Mouse (Mus musculus) kidney, adult 8-10 months (tissue): ENCODE data around the gene Ppp4c.
A peak's percentile ranks its signal among the peaks of the same experiment; 100 is the strongest.

ENCODE experiments used
- DNase-seq, 2 experiments: peaks; one replicate each; pipeline ENCODE4 v3.0.0; 2022

Ppp4c gene

DNA sequence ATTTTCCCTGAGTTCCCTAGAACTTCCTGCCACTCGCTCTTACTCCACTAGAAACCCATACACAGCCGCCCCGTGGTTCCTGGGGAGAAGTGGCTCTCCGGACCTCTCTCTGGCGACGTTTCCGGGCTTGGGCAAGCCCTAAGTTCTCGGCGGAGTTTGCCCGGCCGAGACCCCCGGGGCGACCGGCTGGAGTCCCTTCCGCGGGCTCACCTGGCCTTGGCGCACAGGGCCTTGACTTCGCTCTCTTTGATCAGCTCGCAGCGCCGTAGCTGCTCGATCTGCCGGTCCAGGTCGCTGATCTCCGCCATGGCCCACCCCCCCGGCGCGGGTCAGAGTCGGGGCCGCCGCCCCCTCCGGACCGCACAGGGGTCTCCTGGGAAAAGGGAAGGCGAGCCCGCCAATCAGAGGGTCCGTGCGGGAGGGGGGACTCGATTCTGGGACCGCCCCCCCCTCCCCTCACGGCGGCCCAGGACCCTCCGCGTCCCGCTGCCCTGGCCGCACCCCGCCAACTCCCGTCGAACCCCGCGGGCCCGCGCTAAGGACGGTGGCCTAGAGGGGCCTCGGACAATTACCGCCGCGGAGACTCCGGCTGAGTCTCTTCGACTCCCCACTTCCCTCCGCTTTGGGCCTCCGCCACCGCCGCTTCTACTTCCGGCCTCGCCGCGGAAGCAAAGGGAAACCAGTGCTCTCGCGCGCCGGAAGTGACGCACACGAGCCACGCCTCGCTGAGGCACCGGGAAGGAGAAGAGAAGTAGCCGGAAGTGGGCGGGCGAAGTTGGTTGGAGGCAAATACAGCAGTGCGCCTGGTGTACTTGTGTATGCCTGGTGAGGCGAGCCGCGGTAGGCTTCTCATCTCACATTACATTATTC lies at the start of gene Ppp4c:
TSS of gene Ppp4c (minus strand) at position 646 of the 870 bp plus-strand sequence.
- peak; percentile 96 for DNase-seq

DNA sequence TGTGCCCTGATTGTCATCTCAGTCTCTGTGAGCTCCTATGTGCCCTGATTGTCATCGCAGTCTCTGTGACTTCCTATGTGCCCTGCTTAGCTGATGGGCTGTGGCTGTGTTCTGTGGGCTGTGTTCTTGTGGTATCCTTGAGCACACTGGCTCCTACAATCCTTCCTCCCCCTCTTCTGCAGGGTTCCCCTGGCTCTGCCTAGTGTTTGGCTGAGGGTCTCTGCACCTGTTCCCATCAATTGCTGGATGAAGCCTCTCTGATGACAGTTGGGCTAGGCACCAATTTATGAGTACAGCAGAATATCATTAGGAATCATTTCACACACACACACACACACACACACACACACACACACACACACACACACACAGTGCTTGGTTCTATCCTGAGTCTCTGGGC lies 41.0 kb upstream of the Ppp4c start:
- DNase-seq = no peak

DNA sequence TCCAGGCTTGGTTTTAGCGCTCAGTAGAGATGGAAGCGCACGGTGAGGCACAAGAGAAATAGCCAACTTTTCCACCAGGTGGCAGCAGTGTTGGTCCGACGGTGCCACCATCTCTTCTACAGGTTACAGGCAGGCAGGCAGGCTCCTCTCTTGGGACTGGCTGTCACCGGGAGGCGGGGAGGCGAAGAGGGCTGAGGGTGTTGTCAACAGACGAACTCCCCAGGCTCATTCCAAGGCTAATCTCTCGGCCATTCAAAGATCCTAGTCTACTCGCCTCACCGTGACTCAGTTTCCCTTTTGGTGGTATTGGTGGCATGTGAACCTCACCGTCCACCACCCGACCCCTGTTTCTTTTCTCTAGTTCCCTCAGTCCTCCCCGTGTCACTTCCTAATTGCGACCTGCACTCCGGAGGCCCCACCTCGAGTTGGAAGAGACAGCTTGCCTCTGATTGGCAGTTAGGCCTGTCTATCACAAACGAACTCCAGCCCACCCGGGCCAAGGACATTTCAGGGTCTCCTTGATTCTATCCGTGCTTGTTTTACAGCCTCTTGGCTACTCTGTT lies 39.8 kb upstream of the Ppp4c start:
- DNase-seq = peak; percentile 81 to 86

DNA sequence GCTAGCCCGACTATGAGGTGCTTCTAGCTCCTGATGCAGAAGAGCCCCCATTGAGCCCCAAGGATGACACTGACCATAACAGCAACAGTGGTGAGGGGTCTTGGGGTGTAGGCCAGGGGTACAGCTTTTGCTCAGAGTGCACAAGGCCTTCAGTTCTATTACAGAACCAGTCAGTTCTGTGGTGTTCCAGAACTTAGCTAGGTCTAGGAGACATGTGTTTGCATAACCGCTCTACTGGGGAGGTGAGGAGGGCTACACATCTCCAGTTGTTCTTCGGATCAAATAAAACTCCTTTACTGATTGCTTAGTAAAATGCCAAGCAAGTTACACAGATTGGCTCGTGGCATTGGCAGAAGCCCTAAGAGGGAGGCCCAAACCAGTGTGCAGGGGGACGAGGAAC lies 39.2 kb upstream of the Ppp4c start, which contains the start of gene 4930451I11Rik:
TSS of gene 4930451I11Rik (minus strand) at position 101 of the 400 bp plus-strand sequence.
- no peak for DNase-seq

DNA sequence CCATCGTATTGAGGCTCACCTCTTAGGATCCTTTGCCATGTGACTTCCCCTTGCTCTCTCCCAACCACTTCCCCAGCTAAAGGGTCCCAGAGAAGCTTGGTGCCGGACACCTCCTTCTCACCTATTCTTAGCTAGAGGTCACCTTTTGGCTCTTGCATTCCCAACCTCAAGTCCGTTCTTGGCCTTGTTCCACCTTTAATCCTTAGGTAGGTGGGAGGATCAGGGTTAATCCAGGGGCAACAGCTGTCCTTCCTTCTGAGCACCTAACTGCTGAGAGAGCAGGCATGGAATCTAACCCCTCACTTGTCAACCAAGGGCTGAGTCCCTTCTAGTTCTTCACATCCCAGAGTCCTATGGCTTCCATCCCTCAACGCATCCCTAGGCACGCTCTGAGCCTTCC lies 33.7 kb upstream of the Ppp4c start:
- DNase-seq = no peak

DNA sequence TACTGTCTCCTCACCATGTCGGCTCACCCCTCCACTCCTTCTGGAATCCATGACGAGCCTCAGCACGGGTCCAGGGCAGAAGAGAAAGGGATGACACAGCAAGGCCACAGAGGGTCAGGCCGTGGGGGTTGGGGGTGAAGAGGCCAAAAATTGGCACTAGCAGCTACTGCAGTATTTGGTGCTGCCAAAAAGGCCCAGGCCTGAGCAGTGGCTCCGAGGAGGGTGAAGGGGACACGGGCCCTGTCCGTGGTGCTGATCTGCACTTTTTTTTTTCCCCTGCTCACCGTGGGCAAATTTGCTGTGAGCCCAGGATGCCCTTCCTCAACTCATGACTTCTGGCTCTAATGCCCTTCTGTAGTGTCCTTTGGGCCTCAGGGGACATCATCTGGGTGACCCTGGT lies 33.1 kb upstream of the Ppp4c start:
- DNase-seq = no peak

DNA sequence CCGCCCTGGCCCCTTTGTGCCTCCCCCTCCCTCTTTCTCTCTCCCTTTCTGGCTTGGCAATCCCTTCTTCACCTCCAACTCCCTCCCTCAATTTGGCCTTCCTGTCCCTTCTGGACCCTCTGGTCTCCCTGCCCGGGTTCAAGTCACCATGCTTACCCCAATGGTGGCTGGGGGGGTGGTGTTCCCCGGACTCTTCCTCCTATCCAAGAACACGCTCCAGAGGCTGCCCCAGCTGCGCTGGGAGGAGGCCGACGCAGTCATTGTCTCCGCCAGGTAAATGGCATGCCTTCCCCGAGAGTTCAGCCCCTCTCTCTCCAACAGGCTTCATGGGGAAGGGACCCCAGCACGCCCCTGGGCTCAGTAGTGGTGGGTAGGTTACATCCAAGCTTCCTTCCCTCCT lies 31.6 kb upstream of the Ppp4c start:
- no peak for DNase-seq

DNA sequence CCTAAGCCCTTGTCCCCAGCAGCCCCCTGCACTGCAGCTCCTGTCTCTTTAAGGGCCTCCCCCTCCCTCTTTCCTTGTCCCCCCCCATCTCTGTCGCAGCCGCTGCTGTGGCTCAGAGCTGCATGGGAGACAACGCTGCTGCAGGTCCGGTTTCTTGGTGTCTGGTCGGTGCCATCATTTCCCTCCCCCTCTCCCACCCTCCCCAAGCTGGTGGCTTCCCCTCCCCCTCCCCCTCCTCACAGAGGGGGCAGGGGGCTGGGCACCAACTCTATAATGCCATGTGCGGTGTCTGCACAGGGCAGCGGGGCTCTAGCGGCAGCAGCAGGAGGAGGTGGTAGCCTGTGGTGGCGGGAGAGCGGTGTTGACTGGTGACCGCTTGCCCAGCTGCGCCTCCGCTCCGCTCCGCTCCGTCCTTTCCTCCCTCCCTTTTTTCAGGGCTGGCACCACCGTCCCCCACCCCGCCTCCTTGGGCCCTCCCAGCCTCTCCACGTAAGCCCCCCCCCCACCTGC lies 31.0 kb upstream of the Ppp4c start:
- no peak for DNase-seq

DNA sequence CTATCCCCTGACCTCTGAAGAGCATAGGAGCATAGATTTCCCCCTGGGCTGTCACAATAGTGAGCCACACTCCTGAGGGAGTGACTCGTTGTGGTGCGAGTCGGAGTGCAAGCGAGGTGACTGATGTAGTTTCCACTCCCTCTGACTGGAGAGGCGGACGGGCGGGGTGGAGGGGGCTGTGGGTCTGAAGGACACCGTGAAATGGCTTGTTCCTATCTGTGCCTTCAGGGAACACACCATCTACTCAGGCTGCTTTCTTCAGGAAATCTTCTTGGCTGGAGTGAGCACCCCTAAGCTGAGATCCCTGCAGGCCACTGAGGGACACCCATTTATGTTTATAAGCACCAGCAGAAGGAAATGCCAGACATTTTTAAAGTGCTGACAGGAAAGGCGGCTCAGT lies 30.4 kb upstream of the Ppp4c start:
- DNase-seq = no peak

DNA sequence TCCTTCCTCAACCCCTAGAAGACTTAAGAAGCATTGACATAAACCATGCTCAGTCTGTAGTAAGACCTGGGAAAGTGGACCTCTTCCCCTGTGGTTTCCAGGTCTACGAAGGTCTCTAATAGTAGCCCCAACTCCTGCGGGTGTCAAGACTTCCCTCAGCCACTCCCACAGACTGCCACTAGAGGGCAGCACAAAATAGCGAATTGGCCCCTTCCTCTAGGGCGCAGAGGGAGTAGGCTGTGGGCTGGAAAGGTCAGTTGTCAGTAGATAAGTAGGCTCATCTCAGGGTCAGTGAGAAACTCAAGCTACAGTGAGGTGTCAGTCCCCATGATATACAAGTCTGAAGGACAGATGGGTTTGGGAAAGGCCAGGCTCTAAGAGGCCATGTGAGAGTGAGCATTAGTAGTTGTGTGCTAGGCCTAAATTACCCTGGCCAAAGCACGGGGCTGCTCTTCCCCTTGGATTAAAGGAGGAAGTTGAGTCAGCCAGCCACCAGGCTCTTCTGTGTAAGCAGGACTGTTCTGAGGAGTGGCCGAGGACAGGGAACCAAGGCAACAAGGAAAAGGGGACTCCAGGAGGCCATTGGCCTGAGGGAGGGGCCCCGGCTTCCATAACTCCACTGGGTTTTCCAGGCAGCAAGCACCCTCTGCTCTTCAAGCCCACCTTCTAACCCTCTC lies 29.7 kb upstream of the Ppp4c start:
- peak; percentile 61 to 85 for DNase-seq

DNA sequence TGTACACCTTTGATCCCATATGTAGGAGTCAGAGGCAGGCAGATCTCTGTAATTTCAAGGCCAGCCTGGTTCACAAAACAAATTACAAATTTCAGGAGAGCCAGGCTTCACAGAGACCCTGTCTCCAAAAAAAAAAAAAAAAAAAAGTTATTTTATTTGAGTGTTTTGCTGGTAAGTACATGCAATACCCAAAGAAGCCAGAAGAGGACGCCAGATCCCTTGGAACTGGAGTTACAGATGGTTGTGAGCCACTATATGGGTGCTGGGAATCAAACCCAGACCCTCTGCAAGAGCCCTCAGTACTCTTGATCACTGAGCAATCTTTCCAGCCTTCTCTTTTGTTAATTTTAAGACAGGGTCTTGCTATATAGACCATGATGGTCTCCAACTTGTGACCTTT lies 26.5 kb upstream of the Ppp4c start:
- no peak for DNase-seq

DNA sequence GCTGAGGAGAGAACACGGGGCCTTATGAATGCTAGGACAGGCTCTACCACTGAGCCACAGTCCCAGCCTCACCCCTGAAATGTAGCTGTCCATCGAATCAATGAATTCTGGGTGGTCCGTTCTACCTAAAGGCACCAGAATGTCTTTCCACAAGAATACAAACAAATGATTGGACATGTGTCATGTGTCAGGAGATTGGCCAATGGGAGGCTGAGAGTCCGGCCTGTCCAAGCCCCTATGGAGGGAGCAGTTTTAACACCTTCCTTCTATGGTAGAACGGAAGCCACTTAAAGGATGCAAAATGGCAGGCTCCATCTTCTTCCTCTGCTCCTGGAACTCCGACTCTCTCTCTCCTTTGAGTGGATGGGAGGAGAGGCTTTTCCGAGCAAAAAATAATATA lies 25.3 kb upstream of the Ppp4c start:
- no peak for DNase-seq

DNA sequence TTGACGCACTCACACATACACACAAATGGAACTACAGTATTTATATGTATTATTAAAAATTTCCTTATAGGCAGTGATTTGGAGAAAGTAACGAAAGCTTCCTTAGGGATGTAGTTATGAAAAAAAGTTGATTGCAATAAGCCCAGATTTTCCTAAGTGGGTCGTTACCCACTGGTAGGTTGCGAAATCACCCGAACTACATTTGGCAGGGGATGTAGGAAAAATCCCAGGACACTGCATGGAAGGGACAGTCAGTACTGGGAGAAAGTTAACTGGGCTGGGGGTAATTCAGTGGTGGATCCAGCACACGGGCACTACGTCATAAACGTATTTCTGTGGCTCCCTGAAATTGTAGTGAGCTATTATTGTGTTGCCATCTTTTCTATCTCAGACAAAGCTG lies 24.2 kb upstream of the Ppp4c start:
- no peak for DNase-seq

DNA sequence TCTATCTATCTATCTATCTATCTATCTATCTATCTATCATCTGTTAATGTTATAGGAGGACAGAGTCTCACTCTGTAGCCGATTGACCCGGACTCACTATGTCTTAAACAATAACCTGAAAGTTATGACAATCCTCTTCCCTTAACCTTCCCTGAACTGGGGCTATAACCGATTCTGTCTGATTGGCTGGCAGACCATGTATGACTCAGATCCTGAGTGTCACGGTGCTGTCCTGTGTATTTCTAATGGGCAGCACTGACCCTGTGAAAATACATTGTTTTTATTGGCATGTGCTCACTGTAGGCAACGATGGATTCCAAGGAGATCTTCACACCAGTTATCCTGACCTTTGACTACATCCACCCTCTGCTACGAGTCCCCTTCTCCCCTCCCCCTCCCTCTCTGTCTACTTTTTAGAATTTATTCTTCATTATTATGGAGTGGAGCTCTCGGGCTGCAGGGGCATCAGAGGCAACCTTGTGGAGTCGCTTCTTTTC lies 23.5 kb upstream of the Ppp4c start:
- DNase-seq = no peak

DNA sequence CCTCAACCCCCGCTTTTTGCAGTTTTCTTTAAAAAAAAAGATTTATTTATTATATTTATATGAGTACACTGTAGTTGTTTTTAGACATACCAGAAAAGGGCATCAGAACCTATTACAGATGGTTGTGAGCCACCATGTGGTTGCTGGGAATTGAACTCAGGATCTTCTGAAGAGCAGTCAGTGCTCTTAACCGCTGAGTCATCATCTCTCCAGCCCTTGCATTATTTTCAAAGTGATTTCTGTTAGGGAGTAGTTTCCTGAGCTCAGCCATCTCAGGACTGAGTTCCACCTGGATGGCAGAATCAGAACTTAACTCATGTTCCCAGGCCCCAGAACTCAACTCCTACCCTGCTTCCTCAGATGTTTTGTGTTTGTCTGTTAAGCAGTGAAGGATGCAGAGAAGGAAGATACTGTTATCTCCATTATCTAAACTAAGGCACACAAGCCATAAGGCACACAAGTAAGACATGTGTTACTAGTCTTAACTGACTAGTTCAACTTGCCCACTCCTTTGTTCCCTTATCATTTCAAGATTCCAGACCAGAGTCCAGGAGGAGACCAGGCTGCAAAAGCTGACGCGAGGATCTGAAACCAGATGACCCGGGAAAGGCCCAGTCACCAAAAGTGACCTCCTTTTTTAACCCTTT lies 17.6 kb upstream of the Ppp4c start:
- DNase-seq = no peak

DNA sequence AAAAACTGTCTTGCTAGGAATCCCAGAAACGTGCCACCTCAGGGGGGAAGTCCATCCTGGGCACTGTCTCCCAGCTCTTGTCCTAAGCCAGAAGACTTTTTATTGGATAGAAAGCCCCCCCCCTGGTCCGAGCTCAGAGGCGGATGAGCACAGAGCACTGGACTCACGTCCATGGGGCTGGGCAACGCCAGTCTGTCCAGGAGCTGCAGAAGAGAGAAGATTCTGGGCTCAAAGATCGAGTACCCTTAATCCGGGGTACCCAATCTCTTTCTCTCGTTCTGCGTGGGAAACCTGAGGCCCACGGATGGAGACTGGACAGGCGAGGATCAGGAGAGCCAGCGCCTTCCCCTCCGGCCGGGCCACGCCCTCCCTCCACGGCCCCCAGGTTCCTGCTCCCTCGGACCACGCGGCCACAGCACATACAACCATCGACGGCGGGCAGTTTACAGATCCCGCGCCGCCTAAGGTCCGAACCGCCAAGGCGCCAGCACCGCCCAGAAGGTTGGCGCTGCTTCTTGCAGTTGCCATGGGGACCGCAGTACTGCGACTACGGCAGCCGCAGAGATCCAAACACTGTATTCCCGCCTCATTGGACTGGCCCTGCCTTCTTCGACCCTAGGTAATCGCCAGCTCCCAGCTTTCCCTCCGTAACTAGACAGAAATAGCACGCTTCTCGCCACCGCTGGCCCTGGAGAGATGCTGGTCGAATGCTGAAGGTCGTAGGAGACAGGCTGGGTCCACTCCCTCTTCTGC lies 16.6 kb upstream of the Ppp4c start:
- DNase-seq = peak; percentile 92 to 94

DNA sequence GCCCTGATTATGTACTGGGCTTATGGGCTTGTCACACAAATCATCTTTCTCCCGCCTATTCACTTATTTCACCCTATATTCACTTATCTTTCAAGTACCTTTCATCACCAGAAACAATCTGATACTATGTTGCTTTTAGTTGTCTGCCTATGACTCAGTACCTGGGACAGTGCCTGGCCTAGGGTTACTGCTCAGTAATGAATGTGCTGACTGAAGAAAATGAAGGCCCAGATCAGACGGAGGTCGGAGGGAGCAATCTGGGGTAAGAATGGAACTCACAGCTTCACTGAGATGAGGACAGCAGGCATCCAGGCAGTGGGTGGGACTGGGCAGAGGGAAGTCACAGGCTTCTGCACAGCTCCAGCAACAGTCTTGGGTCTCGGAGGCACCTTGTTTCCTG lies 15.1 kb upstream of the Ppp4c start:
- no peak for DNase-seq

DNA sequence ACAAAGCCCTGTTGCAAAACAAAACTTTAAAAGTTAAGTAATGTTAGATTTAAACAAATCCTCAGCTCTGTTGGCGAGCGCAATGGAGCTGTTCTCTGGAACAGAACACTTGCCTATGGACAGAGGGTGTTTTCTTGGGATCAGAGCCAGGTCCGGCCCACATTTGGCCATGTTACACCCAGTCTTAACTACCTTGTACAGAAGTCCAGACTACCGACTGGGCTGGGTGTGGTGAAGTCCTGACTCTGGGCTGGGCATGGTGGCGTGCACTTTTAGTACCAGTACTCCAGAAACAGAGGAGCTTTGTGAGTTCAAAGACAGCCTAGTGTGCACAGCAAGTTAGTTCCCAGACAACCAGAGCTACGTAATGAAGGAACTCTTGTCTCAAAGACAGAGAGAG lies 14.7 kb upstream of the Ppp4c start:
- DNase-seq = peak; percentile 49 to 69

DNA sequence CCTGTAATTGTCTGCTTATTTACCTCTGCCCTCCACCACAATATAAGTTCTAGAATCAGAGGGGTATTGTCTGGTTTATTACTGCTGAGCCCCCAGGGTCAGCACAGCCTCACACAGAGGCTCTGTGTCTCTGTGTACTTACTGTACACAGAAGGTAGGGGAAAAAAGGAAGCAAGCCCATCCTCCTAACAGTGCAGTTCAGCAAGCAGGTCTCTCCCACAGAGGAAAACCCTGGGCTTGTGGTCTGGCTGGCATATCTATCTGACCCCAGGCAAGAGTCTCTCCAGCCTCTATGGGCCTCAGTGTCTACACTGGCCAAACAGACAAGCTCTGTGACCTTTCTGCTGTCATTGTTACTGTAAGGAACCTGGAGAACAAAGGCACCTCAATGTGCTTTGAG lies 11.5 kb upstream of the Ppp4c start:
- DNase-seq = no peak

DNA sequence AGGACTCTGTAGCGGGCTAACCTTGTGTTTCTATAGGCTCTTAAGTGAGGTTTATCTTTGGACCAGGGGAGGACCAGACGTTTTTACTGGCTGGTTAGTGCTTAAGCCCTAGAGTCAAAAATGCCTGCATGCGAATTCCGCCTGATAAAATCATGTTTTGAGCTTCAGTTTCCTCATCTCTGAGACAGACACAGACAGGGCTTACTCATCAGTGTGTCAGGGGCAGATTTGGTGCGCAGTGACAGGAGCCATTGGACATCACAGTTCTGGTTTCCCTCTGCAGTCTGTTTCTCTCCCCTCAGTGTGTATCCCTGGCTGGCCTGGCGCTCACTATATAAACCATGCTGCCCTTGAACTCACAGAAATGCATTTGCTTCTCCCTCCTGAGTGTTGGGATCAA lies 10.9 kb upstream of the Ppp4c start:
- DNase-seq = no peak

DNA sequence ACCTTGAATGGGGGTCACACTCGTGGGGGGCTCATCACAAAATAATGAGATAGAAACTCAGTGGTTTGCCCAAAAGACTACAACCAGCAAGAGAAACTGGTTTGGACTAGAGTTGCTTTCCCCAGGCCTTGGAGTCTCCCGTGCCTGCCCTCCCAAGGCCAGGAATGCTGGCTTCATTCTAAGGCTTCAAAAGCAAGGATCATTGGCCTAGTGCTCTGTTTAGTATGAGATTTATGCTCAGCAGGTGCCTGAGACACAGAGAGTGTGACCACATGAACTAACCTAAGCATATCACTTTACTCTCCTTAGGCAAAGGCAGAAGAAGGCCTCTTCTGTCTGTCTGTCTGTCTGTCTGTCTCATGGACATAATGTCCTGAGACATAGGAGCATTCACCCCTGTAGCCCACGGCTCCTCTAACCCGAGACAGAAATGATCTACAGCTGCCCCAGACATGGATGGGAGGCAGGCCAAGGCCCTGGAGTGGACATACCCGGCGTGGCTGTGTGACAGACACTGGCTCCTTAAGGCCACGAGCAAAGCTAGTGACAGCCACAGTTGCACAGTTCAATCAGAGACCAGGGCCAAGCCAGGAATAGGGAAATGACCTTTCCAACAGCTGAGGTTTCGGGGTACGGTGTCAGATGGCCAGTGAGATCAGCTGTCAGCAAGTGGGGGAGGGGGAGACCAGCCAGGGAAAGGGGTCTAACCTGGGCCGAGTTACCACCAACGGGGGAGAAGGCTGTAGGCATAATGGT lies 10.0 kb upstream of the Ppp4c start:
- DNase-seq = no peak

DNA sequence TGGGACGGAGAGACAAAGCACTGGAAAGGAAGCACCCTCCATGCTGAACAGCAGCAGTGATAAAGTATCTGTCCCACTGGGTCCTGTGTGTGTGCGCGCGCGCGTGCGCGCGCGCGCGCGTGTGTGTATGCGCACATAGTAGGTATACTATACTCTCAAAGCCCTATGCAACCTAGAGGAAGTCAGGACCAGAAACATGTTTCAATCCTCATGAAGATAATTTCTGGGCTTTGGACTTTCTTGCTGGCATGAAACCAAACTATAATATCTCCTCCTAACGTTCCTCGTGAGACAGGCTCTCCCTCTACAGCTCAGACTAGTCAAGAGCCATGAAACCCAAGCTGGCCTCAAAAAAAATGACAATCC lies 8.7 kb upstream of the Ppp4c start:
- DNase-seq = no peak
